Mouse (Mus musculus): ENCODE measurements around the gene Ssr2. TPM values are rescaled to one million over a fixed set of nuclear protein-coding genes. Genes with fewer than 3 reads are reported as not detected.
"Not testable (repeated sequence)": the region's sequence is repeated elsewhere in the genome, so short reads cannot be mapped to it uniquely, and the experiment has no call there.

Gene Ssr2
- total RNA-seq, 4 experiments from 2014 or later, result 85.5 to 93.2 (median 89.8) TPM

DNA sequence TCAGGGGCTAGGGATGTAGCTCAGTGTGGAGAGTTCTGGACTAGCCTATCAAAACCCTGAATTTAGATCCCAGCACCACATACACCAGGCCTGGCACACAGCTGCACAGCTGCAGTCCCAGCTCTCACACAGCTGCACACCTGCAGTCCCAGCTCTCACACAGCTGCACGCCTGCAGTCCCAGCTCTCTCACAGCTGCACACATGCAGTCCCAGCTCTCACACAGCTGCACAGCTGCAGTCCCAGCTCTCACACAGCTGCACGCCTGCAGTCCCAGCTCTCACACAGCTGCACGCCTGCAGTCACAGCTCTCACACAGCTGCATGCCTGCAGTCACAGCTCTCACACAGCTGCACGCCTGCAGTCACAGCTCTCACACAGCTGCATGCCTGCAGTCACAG, 20.9 kb downstream of the Ssr2 start:
- not testable (repeated sequence) for DNase-seq (ENCODE audit: low spot score in 2 of 2)

DNA sequence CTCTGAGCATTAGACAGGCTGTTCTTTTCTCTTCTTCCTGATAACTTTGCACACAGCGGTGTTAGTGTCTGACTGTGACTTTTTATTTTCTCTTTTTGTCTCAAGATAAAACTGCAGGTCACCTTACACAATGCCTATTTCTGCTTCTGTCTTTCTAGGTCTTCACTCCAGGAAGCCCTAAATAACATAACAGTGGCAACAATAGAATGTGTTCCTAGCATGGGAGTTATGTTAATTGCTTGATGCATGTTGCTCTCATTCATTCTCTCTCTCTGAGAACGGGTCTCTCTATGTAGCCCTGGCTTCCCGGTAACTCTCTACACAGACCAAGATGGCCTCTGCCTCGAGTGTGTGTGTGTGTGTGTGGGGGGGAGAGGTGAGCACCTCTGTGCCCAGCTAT, 26.8 kb downstream of the Ssr2 start:
- no peak for DNase-seq (ENCODE audit: low spot score in 2 of 2)

- no peak for DNase-seq (ENCODE audit: low spot score in 2 of 2)
Measured at GRCm38 (mm10) chr3:88603714-88604161, 28.1 kb downstream of the Ssr2 start.

DNA sequence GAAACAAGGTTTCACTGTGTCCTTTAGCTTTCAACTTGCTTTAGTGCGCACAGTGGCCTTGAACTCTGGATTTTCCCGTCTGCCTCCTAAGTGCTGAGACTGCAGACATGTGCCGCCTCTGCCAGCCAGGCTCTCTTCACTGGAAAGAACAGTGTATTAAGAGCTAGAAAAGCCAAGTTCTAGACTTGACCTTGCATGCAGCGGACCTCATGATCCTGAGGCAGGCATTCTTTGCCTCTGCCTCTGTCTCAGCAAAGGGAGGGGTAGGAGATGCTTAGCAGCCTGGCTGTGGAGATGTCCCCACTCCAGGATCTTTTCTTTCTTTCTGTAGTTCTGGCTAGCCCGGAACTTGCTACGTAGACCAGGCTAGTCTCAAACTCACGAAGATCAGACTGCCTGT, 29.2 kb downstream of the Ssr2 start:
- DNase-seq (ENCODE audit: low spot score in 2 of 2), result no peak

DNA sequence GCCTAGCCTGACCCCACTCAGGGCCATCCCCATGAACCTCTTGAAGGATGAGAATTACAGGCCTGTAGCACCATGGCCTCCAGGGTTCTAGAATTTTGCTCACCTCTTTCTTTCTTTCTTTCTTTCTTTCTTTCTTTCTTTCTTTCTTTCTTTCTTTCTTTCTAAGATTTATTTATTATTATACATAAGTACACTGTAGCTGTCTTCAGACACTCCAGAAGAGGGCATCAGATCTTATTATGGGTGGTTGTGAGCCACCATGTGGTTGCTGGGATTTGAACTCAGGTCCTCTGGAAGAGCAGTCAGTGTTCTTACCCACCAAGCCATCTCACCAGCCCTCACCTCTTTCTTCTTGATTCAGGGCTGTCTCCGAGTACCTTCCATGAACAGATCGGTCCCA, 30.0 kb downstream of the Ssr2 start, which contains the start of gene Arhgef2:
Gene Arhgef2 (plus strand): TSS at position 301 of the 400 bp plus-strand sequence.
- not testable (repeated sequence) for DNase-seq (ENCODE audit: low spot score in 2 of 2)

- peak; percentile 69 to 94 for DNase-seq (ENCODE audit: low spot score in 2 of 2)
Measured at GRCm38 (mm10) chr3:88607065-88607757, 31.5 kb downstream of the Ssr2 start.

- no peak for DNase-seq (ENCODE audit: low spot score in 2 of 2)
Measured at GRCm38 (mm10) chr3:88607758-88608138, 32.1 kb downstream of the Ssr2 start.

DNA sequence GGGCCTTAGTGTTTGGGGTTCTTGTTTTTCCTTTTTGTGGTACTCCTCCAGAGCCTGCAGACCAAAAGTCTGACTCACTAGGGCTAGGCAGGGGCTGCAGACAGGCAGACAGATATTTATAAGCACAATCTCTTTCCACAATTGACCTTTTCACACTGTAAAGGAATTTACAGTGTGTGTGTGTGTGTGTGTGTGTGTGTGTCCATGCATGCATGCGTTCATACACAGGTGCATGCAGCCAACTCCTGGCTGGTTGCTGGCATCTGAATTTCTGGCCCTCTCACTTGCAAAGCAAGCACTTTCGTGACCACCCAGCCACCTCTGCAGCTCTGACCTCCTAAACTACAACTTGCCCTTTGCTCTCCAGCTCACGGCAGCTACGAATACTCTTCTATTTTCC, 33.4 kb downstream of the Ssr2 start:
- no peak for DNase-seq (ENCODE audit: low spot score in 2 of 2)

- DNase-seq (ENCODE audit: low spot score in 2 of 2), result no peak
Measured at GRCm38 (mm10) chr3:88614418-88614817, 38.7 kb downstream of the Ssr2 start.

- DNase-seq (ENCODE audit: low spot score in 2 of 2), result no peak
Measured at GRCm38 (mm10) chr3:88615117-88615516, 39.4 kb downstream of the Ssr2 start.

GRCm38 (mm10) chr3:88615902-88616391, 40.3 kb downstream of the Ssr2 start:
- no peak for DNase-seq (ENCODE audit: low spot score in 2 of 2)

DNA sequence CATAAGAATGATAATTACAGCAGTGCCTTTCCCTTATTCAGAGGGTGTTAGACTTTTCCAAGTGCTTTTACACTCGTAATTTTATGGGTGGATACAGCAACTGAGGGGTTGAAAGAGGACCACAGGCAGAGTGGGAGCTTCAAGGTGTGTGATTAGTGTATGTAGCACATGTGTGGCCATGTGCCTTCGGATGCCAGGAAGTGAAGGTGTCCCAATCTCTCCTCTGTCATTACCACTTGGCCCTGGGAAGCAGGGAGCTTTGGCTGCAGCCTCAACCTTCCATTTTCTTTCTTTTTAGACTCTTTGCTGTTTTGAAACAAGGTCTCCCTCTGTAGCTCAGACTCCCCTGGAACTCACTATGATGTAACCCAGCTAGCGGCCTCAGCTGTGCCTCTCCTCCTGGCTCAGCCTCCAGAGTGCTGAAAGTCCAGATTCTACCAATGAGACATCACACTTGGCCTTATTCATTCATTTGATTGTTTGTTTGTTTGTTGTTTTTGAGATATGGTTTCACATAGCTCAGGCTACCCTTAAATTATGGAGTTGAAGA, 41.4 kb downstream of the Ssr2 start:
- no peak for DNase-seq (ENCODE audit: low spot score in 2 of 2)

DNA sequence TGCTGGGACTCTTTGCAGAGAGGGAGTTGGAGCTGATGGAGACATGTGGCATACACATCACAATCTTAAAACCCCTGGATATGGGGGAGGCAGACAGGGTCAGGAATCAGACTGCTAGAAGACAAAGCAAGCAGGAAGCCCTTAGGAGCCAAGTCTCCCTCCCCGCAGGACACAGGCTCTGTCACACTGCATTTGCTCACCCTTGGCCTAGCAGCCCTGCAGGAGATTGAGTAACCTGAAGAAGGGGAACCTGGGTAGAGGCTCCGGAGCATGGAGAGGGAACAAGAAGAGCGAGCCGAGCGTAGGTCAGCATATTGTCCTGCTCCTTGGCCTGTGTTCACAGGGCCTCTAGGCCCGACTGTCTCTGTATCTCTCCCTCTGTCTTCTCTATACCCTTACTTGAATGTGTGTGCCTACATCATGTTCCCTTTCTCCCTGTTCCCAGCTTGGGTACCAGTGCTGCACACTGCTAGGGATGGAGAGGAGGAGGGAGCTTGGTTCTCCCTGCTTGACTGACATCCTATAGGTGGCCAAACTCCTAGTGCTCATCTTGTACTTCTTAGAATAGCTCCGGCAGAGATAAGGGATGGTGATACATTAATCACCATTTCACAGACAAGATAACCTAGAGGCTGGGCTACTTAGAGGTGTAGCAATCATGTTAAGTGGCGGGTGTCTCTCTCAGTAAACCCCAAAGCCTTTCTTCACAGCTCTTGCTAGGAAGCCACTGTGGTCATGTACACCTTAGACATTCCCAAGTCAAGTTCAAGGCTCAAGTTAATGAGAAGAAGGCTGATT, 42.6 kb downstream of the Ssr2 start:
- DNase-seq (ENCODE audit: low spot score in 2 of 2), result no peak

- no peak for DNase-seq (ENCODE audit: low spot score in 2 of 2)
Measured at GRCm38 (mm10) chr3:88619113-88620097, 43.7 kb downstream of the Ssr2 start.

DNA sequence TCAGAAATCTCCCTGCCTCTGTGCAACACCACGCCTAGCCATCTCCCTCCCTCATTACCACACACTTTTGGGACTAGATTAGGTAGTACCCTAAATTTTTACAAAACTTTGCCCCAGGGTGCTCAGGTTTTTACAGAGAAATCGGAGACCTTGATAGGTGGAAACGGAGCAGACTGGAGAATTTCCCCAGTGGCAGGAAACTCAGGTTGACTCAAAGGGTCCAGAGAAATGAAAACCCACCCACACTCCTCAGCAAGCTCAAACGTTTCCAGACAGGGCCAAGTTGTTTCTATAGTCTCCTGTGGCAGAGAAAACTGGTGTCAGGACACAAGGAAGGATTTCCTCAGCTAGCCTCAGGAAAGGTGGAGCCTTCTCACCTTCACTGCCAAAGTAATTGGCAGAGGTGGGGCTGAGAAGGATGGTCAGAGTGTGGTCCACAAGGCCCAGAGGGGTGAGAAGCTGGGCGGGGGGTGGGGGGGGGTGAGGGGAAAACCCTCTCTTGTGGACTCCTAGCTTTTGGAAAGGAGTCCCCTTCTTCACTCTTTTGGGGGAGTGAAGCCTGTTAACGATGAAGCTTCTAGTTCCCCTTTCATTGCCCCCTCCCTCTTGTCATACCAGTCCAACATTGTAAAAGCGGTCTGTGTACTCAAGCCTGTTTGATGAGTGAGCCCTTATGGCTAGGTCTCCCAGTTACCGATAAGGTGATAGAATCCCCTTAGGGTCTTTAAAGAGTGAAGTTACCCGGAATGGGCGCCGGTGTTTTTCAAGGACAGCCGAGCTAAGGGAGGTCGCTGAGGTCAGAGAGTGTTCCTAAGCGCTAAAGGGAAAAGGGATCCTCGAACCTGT, 44.7 kb downstream of the Ssr2 start:
- DNase-seq (ENCODE audit: low spot score in 2 of 2), result no peak

DNA sequence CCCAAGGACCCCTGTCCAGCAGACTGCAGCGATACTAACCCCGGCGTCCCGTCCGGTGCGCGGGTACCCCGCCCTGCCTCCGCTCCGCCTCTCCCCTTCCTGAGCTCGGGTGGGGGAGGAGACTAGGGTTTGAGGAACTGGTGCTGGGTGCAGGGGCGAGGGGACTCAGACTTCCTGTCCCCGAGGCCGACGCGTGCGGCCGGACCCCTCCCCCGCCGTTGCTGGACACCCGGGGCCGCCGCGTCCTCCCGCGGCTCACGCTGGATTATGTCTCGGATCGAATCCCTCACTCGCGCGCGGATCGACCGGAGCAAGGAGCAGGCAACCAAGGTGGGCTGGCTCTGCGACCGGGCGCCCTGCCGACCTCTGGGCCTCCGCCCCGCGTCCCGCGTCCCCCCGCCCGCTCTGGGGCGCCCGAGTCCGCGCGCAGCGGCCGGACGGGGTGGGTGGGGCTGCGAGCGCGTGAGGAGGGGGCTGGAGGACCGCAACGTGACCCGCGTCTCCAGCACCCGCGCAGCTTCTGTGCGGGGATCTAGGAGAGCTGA, 45.4 kb downstream of the Ssr2 start:
- DNase-seq (ENCODE audit: low spot score in 2 of 2), result no peak

DNA sequence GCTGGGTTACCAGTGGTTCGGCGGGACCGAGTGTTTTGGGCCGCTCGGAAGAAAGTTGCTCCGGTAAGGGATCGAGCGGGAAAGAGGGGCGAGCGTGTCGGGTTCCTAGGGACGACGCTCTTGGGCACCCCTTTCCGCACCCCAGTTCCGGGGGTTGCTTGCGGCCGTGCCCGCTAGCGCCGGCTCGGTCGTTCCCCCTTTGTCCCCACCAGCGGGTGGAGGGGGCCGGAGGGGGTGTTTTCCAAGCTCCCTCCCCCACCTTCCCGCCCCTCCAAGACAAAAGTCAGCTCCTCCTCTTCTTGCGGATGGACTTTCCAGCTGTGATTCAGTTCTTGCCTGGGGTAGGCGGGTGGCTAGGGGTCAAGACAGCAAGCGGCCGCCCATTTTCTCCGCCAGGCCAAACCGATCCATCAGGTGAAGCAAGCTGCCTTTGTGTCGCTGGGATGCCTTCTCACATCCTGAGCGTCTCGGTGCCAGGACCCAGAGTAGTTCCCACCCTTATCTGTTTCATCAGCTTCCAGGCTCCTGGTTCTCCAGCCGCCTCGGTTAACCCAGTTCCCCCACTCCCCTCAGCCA, 45.9 kb downstream of the Ssr2 start:
- no peak for DNase-seq (ENCODE audit: low spot score in 2 of 2)

DNA sequence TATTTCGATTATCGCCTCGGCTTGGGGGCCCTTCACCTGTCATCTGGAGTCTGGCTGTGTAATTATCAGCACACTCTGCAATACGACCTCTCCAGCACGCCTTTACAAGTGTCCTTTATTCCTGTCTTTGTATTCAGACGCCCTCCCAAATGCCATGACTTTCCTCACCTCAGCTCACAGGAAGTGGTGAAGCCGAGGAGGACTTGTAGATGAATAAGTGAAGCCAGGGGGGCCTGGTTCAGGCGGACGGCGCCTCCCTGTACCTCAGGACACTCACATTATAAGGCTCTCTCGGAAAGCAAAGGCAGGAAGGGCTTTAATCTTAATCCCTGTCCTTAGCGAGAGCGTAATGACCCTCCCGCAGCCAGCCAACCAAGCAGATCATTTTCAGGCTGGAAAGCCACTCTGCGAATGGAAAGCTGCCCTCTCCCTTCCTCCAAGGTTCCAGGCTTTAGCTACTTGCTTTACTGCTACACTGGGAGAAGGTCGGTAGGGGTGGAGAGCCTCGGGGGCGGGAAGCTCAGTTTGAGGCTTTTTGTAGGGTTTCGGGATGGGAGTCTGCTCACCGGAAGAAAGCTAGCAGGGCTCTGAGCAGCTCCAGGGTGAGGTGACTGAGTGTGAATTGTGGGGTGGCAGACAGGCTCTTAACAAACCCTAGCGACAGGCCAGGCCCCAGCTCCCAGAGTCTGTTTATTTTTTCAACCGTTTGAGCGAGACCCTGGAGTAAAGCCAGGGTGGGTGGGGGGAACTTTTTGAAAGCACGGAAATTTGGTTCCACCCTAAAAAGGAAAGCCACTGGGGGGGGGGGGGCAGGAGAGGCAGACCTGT, 46.7 kb downstream of the Ssr2 start:
- no peak for DNase-seq (ENCODE audit: low spot score in 2 of 2)

DNA sequence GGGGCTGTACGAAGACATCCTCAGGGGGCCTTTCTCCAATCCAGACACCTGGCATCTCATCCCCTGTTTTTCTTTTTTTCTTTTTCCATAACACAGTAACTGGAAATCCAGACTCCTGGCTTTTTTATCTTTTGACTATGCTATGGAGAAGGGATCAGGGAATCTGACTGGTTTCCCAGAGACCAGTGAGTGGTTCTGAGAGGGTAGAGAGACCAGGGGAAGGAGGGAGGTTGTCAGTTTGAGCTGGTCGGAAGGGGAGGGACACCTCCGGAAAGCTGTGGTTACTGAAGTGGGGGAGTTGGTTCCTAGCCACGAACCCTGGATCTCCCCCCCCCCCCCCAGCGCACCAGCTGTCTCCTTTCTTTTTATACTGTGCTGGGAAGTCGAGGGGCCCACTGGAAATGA, 47.3 kb downstream of the Ssr2 start:
- DNase-seq (ENCODE audit: low spot score in 2 of 2), result no peak

Data from left cerebral cortex, adult 8-10 months (tissue).